Mouse (Mus musculus): ENCODE measurements around the gene Swt1. TPM values are rescaled to one million over a fixed set of nuclear protein-coding genes. Genes with fewer than 3 reads are reported as not detected.

The Swt1 gene
- polyA plus RNA-seq, 1 experiment: 7.7 TPM

DNA sequence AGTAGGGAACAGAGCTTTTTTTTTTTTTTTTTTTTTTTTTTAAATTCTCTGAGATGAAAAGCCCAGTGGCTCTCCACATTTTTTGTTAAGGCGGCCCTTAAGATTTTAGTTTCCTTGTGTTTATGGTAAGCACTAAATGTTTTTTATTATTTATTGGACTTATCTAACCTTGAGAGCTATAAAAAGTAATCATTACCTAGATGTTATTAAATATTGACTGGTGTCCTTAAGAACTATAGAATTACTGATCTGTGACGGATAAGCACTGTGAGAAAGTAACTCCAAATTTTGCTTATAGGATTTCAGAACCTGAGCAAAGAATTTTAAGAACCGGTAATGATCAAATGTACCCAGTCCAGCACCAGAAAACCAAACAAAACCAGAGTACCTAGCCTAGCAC lies 95.4 kb downstream of the Swt1 start:
- no peaks in the 10 kb centered on the region for H3K36me3 ChIP-seq (ENCODE audit: control insufficient read depth, insufficient read depth, low read length)
- DNase-seq: no peak
- no peaks in the 10 kb centered on the region for H3K27me3 ChIP-seq (ENCODE audit: control insufficient read depth, insufficient read depth, low read length)
- no peak for TF ChIP-seq POLR2A (IDR thresholded peaks at IDR 0.05; ENCODE audit: control insufficient read depth, extremely low read depth, insufficient read depth, low read length, poor library complexity)
- no peak for TF ChIP-seq CTCF (IDR thresholded peaks at IDR 0.05; ENCODE audit: borderline replicate concordance, control insufficient read depth, extremely low read depth, insufficient read depth, low read length, poor library complexity)
- WGBS: 96% methylated on average over 3 of the region's 3 CpGs
- H3K4me3 ChIP-seq (ENCODE audit: control insufficient read depth, insufficient read depth, low read length): no peak overlapping the region
- H3K4me1 ChIP-seq (replicated peaks; ENCODE audit: control insufficient read depth, insufficient read depth, low read length): no peaks in the 10 kb centered on the region
- no peak overlapping the region for H3K27ac ChIP-seq (ENCODE audit: control insufficient read depth, insufficient read depth, low read length)

DNA sequence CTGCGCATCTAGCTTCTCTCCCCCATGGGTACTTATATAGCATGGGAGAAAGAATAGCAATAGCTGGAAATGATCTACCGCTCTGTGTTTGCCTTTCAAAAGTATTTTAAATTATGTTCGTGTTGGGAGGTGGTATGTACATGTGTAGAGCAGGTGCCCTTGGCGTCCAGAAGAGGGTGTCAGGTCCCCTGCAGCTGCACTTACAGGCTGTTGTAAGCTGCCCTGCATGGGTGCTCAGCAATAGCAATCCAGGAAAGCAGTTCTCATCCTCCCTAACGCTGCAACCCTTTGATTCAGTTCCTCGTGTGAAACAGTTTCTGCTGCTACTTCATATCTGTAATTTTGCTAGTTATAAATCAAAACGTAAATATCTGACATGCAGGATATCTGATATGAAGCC lies 98.7 kb downstream of the Swt1 start:
- no peaks in the 10 kb centered on the region for H3K27me3 ChIP-seq (ENCODE audit: control insufficient read depth, insufficient read depth, low read length)
- H3K27ac ChIP-seq (ENCODE audit: control insufficient read depth, insufficient read depth, low read length): no peak overlapping the region

DNA sequence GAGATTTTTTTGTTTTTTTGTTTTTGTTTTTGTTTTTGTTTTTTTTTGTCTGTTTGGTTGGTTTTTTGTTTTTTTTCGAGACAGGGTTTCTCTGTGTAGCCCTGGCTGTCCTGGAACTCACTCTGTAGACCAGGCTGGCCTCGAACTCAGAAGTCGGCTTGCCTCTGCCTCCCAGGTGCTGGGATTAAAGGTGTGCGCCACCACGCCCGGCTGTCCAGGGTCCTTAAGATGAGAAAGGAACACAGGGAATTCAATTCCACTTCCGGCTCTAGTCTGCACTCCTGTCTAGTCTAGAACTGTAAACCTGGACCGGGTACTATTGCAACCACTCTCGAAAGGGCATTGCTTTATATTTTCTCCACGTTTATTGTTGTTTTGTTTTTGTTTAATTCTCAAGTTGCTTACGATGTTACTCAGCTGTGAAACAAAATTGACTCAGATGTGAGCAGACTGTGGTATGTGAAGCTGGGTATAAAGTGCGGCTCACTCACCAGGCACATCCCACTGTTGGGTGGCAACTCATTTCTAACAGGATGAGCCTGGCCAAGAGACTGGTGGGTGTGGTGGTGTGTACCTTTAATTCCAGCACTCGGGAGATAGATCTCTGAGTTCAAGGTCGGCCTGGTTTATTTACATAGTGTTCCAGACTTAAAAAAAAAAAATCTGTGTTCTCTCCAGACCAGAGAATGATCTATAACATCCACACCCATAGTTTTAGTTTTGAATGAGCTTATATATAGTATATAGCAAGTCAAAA lies 99.7 kb downstream of the Swt1 start:
- peaks cover 3% of the 10 kb centered on the region for H3K4me1 ChIP-seq (replicated peaks; ENCODE audit: control insufficient read depth, insufficient read depth, low read length)
- H3K27me3 ChIP-seq (ENCODE audit: control insufficient read depth, insufficient read depth, low read length): no peaks in the 10 kb centered on the region
- no peak overlapping the region for H3K27ac ChIP-seq (ENCODE audit: control insufficient read depth, insufficient read depth, low read length)
- DNase-seq: no peak
- H3K36me3 ChIP-seq (ENCODE audit: control insufficient read depth, insufficient read depth, low read length): no peaks in the 10 kb centered on the region
- WGBS: 94% methylated on average over 14 of the region's 14 CpGs
- TF ChIP-seq POLR2A (IDR thresholded peaks at IDR 0.05; ENCODE audit: control insufficient read depth, extremely low read depth, insufficient read depth, low read length, poor library complexity): no peak
- TF ChIP-seq CTCF (IDR thresholded peaks at IDR 0.05; ENCODE audit: borderline replicate concordance, control insufficient read depth, extremely low read depth, insufficient read depth, low read length, poor library complexity): no peak
- no peak overlapping the region for H3K4me3 ChIP-seq (ENCODE audit: control insufficient read depth, insufficient read depth, low read length)

More for the DNA sequence above, 98.7 kb downstream of the Swt1 start:
- Histone ChIP-seq H3K4me3 (ENCODE audit: control insufficient read depth, insufficient read depth, low read length) (no peak overlapping the region), H3K36me3 (ENCODE audit: control insufficient read depth, insufficient read depth, low read length) (no peaks in the 10 kb centered on the region), H3K4me1 (replicated peaks; ENCODE audit: control insufficient read depth, insufficient read depth, low read length) (peaks cover 3% of the 10 kb centered on the region)
- WGBS: 94% methylated on average over 7 of the region's 7 CpGs
- DNase-seq: no peak
- TF ChIP-seq CTCF (IDR thresholded peaks at IDR 0.05; ENCODE audit: borderline replicate concordance, control insufficient read depth, extremely low read depth, insufficient read depth, low read length, poor library complexity): no peak
- TF ChIP-seq POLR2A (IDR thresholded peaks at IDR 0.05; ENCODE audit: control insufficient read depth, extremely low read depth, insufficient read depth, low read length, poor library complexity): no peak

DNA sequence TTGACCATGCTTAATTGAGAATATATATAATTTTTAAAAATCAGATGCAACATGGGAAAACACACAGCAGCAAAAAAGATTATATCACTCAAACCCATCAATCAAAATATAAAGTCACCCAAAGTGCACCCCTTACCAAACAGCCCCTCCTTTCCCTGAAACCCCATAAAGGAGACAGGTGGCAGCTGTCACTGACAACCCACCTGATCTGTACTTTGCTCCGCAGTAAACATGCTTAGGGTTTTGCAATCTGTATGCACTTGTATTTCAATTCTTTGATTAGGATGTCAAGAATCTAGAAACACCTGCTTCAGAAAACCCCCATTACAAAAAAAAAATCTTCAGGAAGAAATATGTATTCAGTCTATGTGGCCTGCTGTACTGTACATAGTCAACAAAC lies 102.9 kb downstream of the Swt1 start:
- no peak for TF ChIP-seq CTCF (IDR thresholded peaks at IDR 0.05; ENCODE audit: borderline replicate concordance, control insufficient read depth, extremely low read depth, insufficient read depth, low read length, poor library complexity)
- TF ChIP-seq POLR2A (IDR thresholded peaks at IDR 0.05; ENCODE audit: control insufficient read depth, extremely low read depth, insufficient read depth, low read length, poor library complexity): no peak

DNA sequence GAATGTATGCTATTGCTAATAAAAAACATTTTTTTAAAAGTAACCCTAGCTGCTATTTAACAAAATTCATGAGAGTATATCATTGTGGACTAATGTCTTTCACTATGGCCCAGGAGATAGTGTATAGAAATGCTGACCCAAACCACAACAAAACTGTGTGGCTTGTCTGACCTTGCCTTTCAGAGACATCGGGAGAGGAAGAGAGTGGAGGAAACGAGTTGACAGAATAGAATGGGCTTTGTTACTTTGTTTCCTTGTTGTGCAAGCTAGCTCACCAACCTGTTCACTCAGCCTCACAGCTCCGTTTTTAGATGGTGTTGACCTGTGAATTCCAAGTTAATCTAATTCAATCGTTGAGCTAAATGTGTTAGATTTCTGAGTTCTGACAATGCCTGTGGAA lies 107.8 kb downstream of the Swt1 start:
- WGBS: 38% methylated on average over 4 of the region's 4 CpGs
- Histone ChIP-seq H3K27me3 (ENCODE audit: control insufficient read depth, insufficient read depth, low read length) (no peaks in the 10 kb centered on the region), H3K36me3 (ENCODE audit: control insufficient read depth, insufficient read depth, low read length) (no peaks in the 10 kb centered on the region), H3K27ac (ENCODE audit: control insufficient read depth, insufficient read depth, low read length) (no peak overlapping the region), H3K4me3 (ENCODE audit: control insufficient read depth, insufficient read depth, low read length) (no peak overlapping the region), H3K4me1 (replicated peaks; ENCODE audit: control insufficient read depth, insufficient read depth, low read length) (no peaks in the 10 kb centered on the region)
- TF ChIP-seq POLR2A (IDR thresholded peaks at IDR 0.05; ENCODE audit: control insufficient read depth, extremely low read depth, insufficient read depth, low read length, poor library complexity): no peak
- no peak for TF ChIP-seq CTCF (IDR thresholded peaks at IDR 0.05; ENCODE audit: borderline replicate concordance, control insufficient read depth, extremely low read depth, insufficient read depth, low read length, poor library complexity)
- DNase-seq: no peak

More for the DNA sequence above, 102.9 kb downstream of the Swt1 start:
- 5% methylated on average over 1 of the region's 1 CpGs for WGBS
- H3K4me3 ChIP-seq (ENCODE audit: control insufficient read depth, insufficient read depth, low read length): no peak overlapping the region
- no peak for DNase-seq
- no peaks in the 10 kb centered on the region for H3K36me3 ChIP-seq (ENCODE audit: control insufficient read depth, insufficient read depth, low read length)
- H3K27me3 ChIP-seq (ENCODE audit: control insufficient read depth, insufficient read depth, low read length): no peaks in the 10 kb centered on the region
- no peak overlapping the region for H3K27ac ChIP-seq (ENCODE audit: control insufficient read depth, insufficient read depth, low read length)
- peaks cover 3% of the 10 kb centered on the region for H3K4me1 ChIP-seq (replicated peaks; ENCODE audit: control insufficient read depth, insufficient read depth, low read length)

DNA sequence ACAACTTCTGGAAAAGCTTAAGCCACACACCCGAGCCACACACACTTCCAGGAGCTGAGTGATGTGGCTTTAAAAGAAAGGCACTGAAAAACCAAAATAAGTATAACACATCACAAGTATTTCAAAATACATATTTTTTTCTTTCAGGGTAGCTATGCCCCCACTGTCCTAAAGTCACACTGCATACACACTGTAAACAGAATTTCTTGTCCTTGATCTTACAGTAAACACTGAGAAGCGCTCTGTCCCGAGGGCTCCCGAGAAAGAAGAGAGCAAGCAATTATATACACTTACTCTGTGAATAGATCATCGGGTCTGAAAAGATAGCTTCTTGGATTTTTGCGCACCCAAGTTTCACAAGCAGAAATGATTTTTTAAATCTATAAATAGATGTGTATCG lies 109.0 kb downstream of the Swt1 start:
- no peaks in the 10 kb centered on the region for H3K27me3 ChIP-seq (ENCODE audit: control insufficient read depth, insufficient read depth, low read length)
- no peak for DNase-seq
- H3K4me3 ChIP-seq (ENCODE audit: control insufficient read depth, insufficient read depth, low read length): no peak overlapping the region
- no peaks in the 10 kb centered on the region for H3K4me1 ChIP-seq (replicated peaks; ENCODE audit: control insufficient read depth, insufficient read depth, low read length)
- no peaks in the 10 kb centered on the region for H3K36me3 ChIP-seq (ENCODE audit: control insufficient read depth, insufficient read depth, low read length)
- H3K27ac ChIP-seq (ENCODE audit: control insufficient read depth, insufficient read depth, low read length): no peak overlapping the region
- TF ChIP-seq CTCF (IDR thresholded peaks at IDR 0.05; ENCODE audit: borderline replicate concordance, control insufficient read depth, extremely low read depth, insufficient read depth, low read length, poor library complexity) (no peak), POLR2A (IDR thresholded peaks at IDR 0.05; ENCODE audit: control insufficient read depth, extremely low read depth, insufficient read depth, low read length, poor library complexity) (no peak)
- 87% methylated on average over 7 of the region's 7 CpGs for WGBS

Other genes with a start within 250 kb of the Swt1 start
- 0.13 TPM in 1 of 2 replicates, not detected in the other for gene Gm47985, start 245.9 kb downstream of the Swt1 start, polyA plus RNA-seq (2012; rRNA removed)
- not detected in 2 replicates for gene Gm8947, start 236.1 kb downstream of the Swt1 start, polyA plus RNA-seq (2012; rRNA removed)
- gene Gm47995, start 230.0 kb downstream of the Swt1 start, polyA plus RNA-seq (2012; rRNA removed): not detected in 2 replicates
- not detected in 2 replicates for gene 3110040M04Rik, start 224.3 kb downstream of the Swt1 start, polyA plus RNA-seq (2012; rRNA removed)
- gene Gm47996, start 218.3 kb downstream of the Swt1 start, polyA plus RNA-seq (2012; rRNA removed): not detected in 2 replicates
- gene Ivns1abp, start 84.0 kb downstream of the Swt1 start, polyA plus RNA-seq (2012; rRNA removed): 85.7 and 93.8 TPM in 2 replicates
- gene Trmt1l, start 87 bp upstream of the Swt1 start, polyA plus RNA-seq (2012; rRNA removed): 21.8 and 22.9 TPM in 2 replicates
- gene Rnf2, start 72.5 kb upstream of the Swt1 start, polyA plus RNA-seq (2012; rRNA removed): 30.4 and 36.5 TPM in 2 replicates
- 6.4 and 7.7 TPM in 2 replicates for gene Fam129a, start 142.7 kb upstream of the Swt1 start, polyA plus RNA-seq (2012; rRNA removed)